22 mouse cellular contexts compared by ENCODE assay signal in genomic region chr5:21153672-21154071, GRCm38 (mm10). TPM values are rescaled to one million over a fixed set of nuclear protein-coding genes. Genes with fewer than 3 reads are reported as not detected.
A peak's percentile ranks its signal among the peaks of the same experiment; 100 is the strongest.
DNase-seq lines count a peak whose midpoint lies in the region; ATAC-seq and TF ChIP-seq lines count a peak whose summit lies in the region.
"Had no signal": no experiment of that assay in that cellular context is flagged by ENCODE, and none has a peak within 500 bp of the region (broad histone marks: within the 10 kb centered on the region; RNA-seq: fewer than 3 reads in every experiment).

No protein-coding gene starts in this region.

- no peaks in the 10 kb centered on the region for H3K4me1 ChIP-seq in intestine, postnatal 0 days (replicated peaks; ENCODE audit: control insufficient read depth, insufficient read depth, low read length)
- H3K4me1 ChIP-seq in intestine, embryonic 15.5 days (replicated peaks) = no peaks in the 10 kb centered on the region
- no peaks in the 10 kb centered on the region for H3K4me1 ChIP-seq in MEL (ENCODE audit: control insufficient read depth in 1 of 2, insufficient read depth in 2 of 2, low read length in 2 of 2)
- H3K4me1 ChIP-seq: embryonic facial prominence, embryonic 12.5 days; liver, embryonic 15.5 days; midbrain, embryonic 13.5 days had no signal

- ATAC-seq in intestine, postnatal 0 days = no peak
- no peak for ATAC-seq in intestine, embryonic 15.5 days
- ATAC-seq: activated CD4-positive, CD25-positive, alpha-beta regulatory T cell, adult 4 months; midbrain, embryonic 13.5 days had no signal

- DNase-seq in lung, postnatal 36 days = peak; percentile 55
- no peak for DNase-seq in lung, adult 18-20 months
- DNase-seq in MEL (ENCODE audit: low read depth, low spot score) = peak; percentile 16
- DNase-seq in splenic B cell, adult 2 months (ENCODE audit: low read depth, low spot score) = peak; percentile 45
- no peak for DNase-seq in layer of hippocampus, adult 9-10 months (ENCODE audit: low spot score)
- DNase-seq in ovary, adult 18-20 months (ENCODE audit: low spot score) = no peak
- DNase-seq: adrenal gland, postnatal 14 days; cerebellum, adult 2 months; gastrocnemius, postnatal 10 days; heart, postnatal 10 days; kidney, adult 11 months; kidney, postnatal 25 days; layer of hippocampus, postnatal 36 days; thymus, postnatal 14 days had no signal

- no peak overlapping the region for H3K4me3 ChIP-seq in intestine, postnatal 0 days (ENCODE audit: low read depth, low read length)
- H3K4me3 ChIP-seq in intestine, embryonic 15.5 days (replicated peaks) = no peak overlapping the region
- H3K4me3 ChIP-seq in MEL (ENCODE audit: control insufficient read depth in 1 of 2, insufficient read depth in 1 of 2, low read depth in 2 of 2, low read length in 2 of 2) = no peak overlapping the region
- H3K4me3 ChIP-seq: embryonic facial prominence, embryonic 12.5 days; liver, embryonic 15.5 days; midbrain, embryonic 13.5 days; myocyte had no signal

- no peaks in the 10 kb centered on the region for H3K9me3 ChIP-seq in intestine, postnatal 0 days (ENCODE audit: control insufficient read depth)
- no peaks in the 10 kb centered on the region for H3K9me3 ChIP-seq in intestine, embryonic 15.5 days
- no peaks in the 10 kb centered on the region for H3K9me3 ChIP-seq in MEL (replicated peaks; ENCODE audit: insufficient read depth, low read length)
- H3K9me3 ChIP-seq: liver, embryonic 15.5 days had no signal

- TF ChIP-seq POLR2A in MEL (IDR thresholded peaks at IDR 0.05; ENCODE audit: control insufficient read depth in 1 of 2, insufficient read depth in 1 of 2, low read depth in 1 of 2, low read length in 2 of 2, poor library complexity in 1 of 2) = no peak

- H3K9ac ChIP-seq in intestine, postnatal 0 days (ENCODE audit: low read depth, low read length) = no peak overlapping the region
- H3K9ac ChIP-seq in intestine, embryonic 15.5 days = no peak overlapping the region
- H3K9ac ChIP-seq in MEL (ENCODE audit: control insufficient read depth, low read depth, low read length, poor library complexity, severe bottlenecking) = no peak overlapping the region
- H3K9ac ChIP-seq: embryonic facial prominence, embryonic 12.5 days; hindbrain, embryonic 14.5 days; liver, embryonic 15.5 days; midbrain, embryonic 13.5 days had no signal

- no peaks in the 10 kb centered on the region for H3K36me3 ChIP-seq in intestine, postnatal 0 days (ENCODE audit: control insufficient read depth, insufficient read depth)
- H3K36me3 ChIP-seq in intestine, embryonic 15.5 days = no peaks in the 10 kb centered on the region
- H3K36me3 ChIP-seq in MEL (ENCODE audit: control insufficient read depth in 1 of 2, insufficient read depth in 2 of 2, low read length in 2 of 2) = no peaks in the 10 kb centered on the region
- no peaks in the 10 kb centered on the region for H3K36me3 ChIP-seq in splenic B cell, adult 2 months (ENCODE audit: control insufficient read depth, insufficient read depth, low read length, poor library complexity, severe bottlenecking)
- H3K36me3 ChIP-seq: embryonic facial prominence, embryonic 12.5 days; liver, embryonic 15.5 days; midbrain, embryonic 13.5 days had no signal

- WGBS in intestine, postnatal 0 days = 76% methylated on average over 1 of the region's 1 CpGs
- 79% methylated on average over 1 of the region's 1 CpGs for WGBS in intestine, embryonic 15.5 days

- peak; percentile 53 for TF ChIP-seq RAD21 in MEL (IDR thresholded peaks at IDR 0.05; ENCODE audit: low read depth, low read length)

- H3K79me2 ChIP-seq in MEL (ENCODE audit: control insufficient read depth, insufficient read depth, low read length, poor library complexity) = no peaks in the 10 kb centered on the region

- H3K27ac ChIP-seq in intestine, postnatal 0 days (ENCODE audit: low read depth, low read length) = no peak overlapping the region
- H3K27ac ChIP-seq in intestine, embryonic 15.5 days = no peak overlapping the region
- H3K27ac ChIP-seq in MEL (ENCODE audit: control insufficient read depth, low read depth, low read length) = no peak overlapping the region
- H3K27ac ChIP-seq: embryonic facial prominence, embryonic 12.5 days; hindbrain, embryonic 14.5 days; liver, embryonic 15.5 days; midbrain, embryonic 13.5 days had no signal

- H3K4me2 ChIP-seq in intestine, postnatal 0 days (replicated peaks; ENCODE audit: low read depth) = no peak overlapping the region
- H3K4me2 ChIP-seq in intestine, embryonic 15.5 days (replicated peaks) = no peak overlapping the region
- H3K4me2 ChIP-seq: embryonic facial prominence, embryonic 12.5 days; hindbrain, embryonic 14.5 days; liver, embryonic 15.5 days; midbrain, embryonic 13.5 days had no signal

- peak; percentile 55 for TF ChIP-seq CTCF in intestine, postnatal 0 days (IDR thresholded peaks at IDR 0.05; ENCODE audit: low read depth)
- TF ChIP-seq CTCF in MEL (IDR thresholded peaks at IDR 0.05 in 2 of 3, conservative IDR thresholded peaks at IDR 0.05 in 1 of 3; ENCODE audit: control insufficient read depth in 1 of 3, insufficient read depth in 1 of 3, low read depth in 2 of 3, low read length in 3 of 3, poor library complexity in 1 of 3, severe bottlenecking in 1 of 3) = peak in 2 of 3 experiments; percentile 26 to 41; a peak in 3 of 6 replicates

- TF ChIP-seq EP300 in MEL (IDR thresholded peaks at IDR 0.05; ENCODE audit: low read depth in 1 of 2, low read length in 2 of 2) = no peak

- H3K27me3 ChIP-seq in intestine, postnatal 0 days (replicated peaks; ENCODE audit: control insufficient read depth, insufficient read depth, low read length) = no peaks in the 10 kb centered on the region
- H3K27me3 ChIP-seq in intestine, embryonic 15.5 days (replicated peaks) = no peaks in the 10 kb centered on the region
- H3K27me3 ChIP-seq in MEL (ENCODE audit: control insufficient read depth in 1 of 2, insufficient read depth in 2 of 2, low read length in 2 of 2) = peaks cover 3% of the 10 kb centered on the region in 2 experiments; a peak in 2 of 4 replicates
- H3K27me3 ChIP-seq in splenic B cell, adult 2 months (ENCODE audit: control insufficient read depth, insufficient read depth, low read length, poor library complexity, severe bottlenecking) = no peaks in the 10 kb centered on the region
- H3K27me3 ChIP-seq: embryonic facial prominence, embryonic 12.5 days; liver, embryonic 15.5 days; midbrain, embryonic 13.5 days had no signal

TF ChIP-seq in MEL, 35 proteins besides CTCF, POLR2A, EP300 and RAD21:
- TF ChIP-seq ZKSCAN1 (IDR thresholded peaks at IDR 0.05; ENCODE audit: low read depth, low read length) (no peak), MYC (IDR thresholded peaks at IDR 0.05; ENCODE audit: low read depth, low read length) (no peak), ZC3H11A (IDR thresholded peaks at IDR 0.05; ENCODE audit: low read depth, low read length) (peak; percentile 43; the same call in 1 of the 2 replicates), SMC3 (IDR thresholded peaks at IDR 0.05; ENCODE audit: low read depth, low read length) (peak; percentile 51), GATA1 (IDR thresholded peaks at IDR 0.05; ENCODE audit: low read depth, low read length) (no peak)

RNA-seq across cellular contexts. Expression of gene Gsap, which starts 32.4 kb away (rescaled TPM):
- polyA plus RNA-seq in intestine, postnatal 0 days (2015; fragmentation: Nextera tagmentation; extraction: Ambion mirVana) = 0.81 and 0.97 TPM in 2 replicates
- 1.7 and 1.9 TPM in 2 replicates for polyA plus RNA-seq in intestine, embryonic 15.5 days (2015; fragmentation: Nextera tagmentation; extraction: Ambion mirVana)
- total RNA-seq in MEL (2012; rRNA removed) = 0.13 and 0.19 TPM in 2 replicates
- polyA plus RNA-seq in MEL (2012; ENCODE audit: insufficient read depth in 1 of 2, insufficient read length in 2 of 2, low read depth in 1 of 2, low replicate concordance in 2 of 2, missing spikeins in 1 of 2) = under 1 TPM in 1 of 2 experiments, not detected in 1; 0.22 TPM

Comparison
In these comparisons a context has a peak if more than half of its experiments do, and no peak if none do; other contexts are left out.
1. DNase-seq: peak in lung, postnatal 36 days (single experiment), MEL (single experiment) and splenic B cell, adult 2 months (single experiment); none in lung, adult 18-20 months (0 of 2), layer of hippocampus, adult 9-10 months (single experiment) and ovary, adult 18-20 months (single experiment).